Mouse (Mus musculus) neural tube, embryonic 10.5 days (tissue): ENCODE results near the gene Gm21988.

ENCODE experiments used
- DNase-seq: peaks from one replicate; pipeline ENCODE4 v3.0.0-alpha.2; 2017; ENCODE audit warnings: low spot score; ENCODE audit errors: extremely low spot score

Gene Gm21988

DNA sequence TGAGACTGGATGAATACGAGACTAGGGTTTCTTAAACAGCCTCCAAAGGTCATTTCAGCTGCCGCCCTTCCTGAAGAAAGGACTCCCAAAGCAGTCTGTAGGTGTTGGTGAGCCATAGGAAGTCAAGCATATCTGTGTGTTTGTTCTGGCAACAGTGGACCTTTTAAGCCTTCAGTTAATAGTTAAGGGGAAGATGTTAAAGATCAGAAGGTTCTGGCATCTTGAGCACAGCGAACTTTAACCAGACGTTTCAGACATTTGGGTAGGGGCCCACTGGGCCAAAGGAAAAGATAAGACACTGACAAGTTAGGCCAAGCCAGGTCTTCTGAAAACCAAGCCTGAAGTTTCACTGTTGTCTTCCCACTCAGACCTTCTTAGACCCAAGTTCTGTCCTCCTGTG, 21.6 kb downstream of the Gm21988 start:
- no peak for DNase-seq

DNA sequence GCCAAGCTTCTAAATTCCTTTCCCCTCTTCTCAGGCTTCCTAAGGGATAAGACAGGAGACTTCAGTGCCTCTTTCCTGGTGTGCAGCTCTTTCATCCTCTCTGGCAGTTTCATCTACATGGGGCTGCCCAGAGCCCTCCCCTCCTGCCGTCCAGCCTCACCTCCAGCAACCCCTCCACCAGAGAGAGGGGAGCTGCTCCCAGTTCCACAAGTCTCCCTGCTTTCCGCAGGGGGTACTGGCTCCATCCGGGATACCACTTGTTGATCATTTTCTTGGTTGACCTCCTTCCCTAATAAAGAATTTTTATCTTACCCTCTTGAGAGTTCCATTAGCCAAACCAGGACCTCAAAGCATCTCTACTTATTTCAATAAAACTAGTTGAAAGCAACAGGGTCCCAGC, 23.5 kb downstream of the Gm21988 start:
- DNase-seq: no peak

- peak; percentile 23 for DNase-seq
Measured at GRCm38 (mm10) chr11:70215301-70215700, 24.3 kb downstream of the Gm21988 start.

- no peak for DNase-seq
Measured at GRCm38 (mm10) chr11:70214856-70215209, 24.8 kb downstream of the Gm21988 start.

- peak; percentile 64 for DNase-seq
Measured at GRCm38 (mm10) chr11:70214191-70214855, 25.3 kb downstream of the Gm21988 start.

GRCm38 (mm10) chr11:70213736-70214135, 25.9 kb downstream of the Gm21988 start:
- DNase-seq: no peak

GRCm38 (mm10) chr11:70212896-70213295, 26.7 kb downstream of the Gm21988 start:
- DNase-seq: peak; percentile 51

DNA sequence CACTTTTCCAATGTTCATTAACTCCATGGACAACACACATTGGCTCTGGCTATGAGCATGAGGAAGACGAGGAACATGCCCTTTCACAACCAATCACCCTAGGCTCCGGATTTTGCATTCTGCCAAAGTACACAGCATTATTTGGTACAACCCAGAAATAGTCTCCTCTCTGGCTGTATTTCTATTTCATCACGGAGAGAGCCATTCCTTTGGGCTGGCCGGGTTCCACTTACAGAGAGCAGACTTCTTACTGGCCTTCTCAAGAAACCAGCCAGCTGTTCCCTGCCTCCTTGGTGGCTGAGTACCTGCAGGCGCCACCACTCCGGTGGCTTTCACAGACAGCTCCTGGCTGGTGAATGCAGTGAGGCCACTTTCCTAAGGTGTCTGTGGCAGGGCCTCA, 27.2 kb downstream of the Gm21988 start, which contains the start of gene Slc16a11:
Gene Slc16a11, plus strand, starts transcription at position 330 of the 400 bp plus-strand sequence.
- DNase-seq: no peak

- DNase-seq: no peak
Measured at GRCm38 (mm10) chr11:70211972-70212371, 27.7 kb downstream of the Gm21988 start.

- no peak for DNase-seq
Measured at GRCm38 (mm10) chr11:70210681-70211080, 28.9 kb downstream of the Gm21988 start.

DNA sequence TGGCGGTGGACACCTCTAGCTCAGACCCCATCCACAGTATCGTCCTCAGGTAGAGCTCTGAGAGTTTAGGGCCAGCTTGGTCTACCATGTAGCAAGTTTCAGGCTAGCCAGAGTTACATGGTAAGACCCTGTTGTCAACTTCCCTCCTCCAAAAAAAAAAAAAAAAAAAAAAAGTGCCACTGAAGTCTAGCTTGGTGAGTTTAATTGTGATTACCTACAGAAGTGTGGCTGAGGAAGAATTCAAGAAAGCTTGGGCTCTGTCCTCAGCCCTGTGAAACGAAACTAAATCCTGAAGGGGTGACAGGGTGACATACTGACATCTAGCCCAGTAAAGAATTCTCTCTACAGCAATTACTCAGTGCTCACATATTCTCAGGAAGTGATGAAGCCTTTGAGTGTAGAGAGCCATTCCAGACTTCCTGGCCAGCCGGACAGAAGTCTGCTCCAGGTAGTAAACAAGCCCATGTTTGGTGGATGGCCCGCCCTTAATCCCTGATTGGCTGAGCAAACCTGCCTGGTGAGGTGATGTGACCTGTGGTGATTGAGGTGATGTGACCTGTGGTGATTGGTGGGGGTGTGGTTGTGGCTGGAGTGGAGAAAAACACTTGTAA, 30.7 kb downstream of the Gm21988 start:
- DNase-seq: no peak

DNA sequence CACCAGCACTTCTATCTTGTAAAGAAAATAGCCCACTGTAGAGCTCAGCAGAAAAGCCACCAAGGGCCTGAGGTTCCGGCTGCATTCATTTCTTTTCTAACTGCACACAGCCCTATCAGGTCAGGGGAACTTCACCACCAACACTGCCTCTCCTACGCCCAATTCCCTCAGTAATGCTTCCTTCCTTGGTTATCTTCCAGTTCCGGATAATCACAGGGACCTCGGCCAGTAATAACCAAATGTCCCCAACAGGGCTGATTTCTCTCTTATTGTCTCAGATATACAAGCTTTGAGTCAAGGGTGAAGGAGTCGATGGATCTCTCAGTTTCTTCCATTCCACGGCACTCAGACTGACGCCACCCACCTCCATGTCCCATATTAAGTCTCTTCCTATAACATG, 32.3 kb downstream of the Gm21988 start:
- DNase-seq: no peak

GRCm38 (mm10) chr11:70206801-70207200, 32.8 kb downstream of the Gm21988 start:
- no peak for DNase-seq

- DNase-seq: peak; percentile 82
Measured at GRCm38 (mm10) chr11:70201691-70202090, 37.9 kb downstream of the Gm21988 start.

DNA sequence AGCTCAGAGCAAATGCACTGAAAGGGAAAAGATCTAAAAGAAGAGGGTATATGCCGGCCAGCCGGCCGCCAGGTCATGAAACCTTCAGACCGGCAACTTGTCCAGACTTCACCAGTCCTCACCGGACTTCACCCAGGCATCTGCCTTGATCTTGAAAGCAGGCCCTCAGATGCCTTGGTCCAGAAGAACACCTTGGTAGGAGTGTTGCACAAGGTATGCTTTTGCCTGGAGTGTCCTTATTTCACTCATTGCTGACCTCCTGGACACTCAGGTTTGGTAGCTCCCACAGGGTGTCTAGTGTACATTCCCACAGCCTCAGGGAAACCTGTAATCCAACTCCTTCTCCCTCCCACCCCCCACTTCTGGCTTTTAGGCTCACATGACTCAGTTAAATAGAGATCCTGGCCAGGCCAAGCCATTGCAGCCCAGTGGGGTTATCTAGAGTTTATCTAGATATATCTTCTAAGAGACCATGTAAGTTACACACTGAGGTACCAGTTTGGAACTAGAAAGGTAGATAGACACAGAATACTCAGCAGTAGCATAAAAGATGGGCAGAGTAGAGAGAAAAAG, 39.5 kb downstream of the Gm21988 start:
- DNase-seq: no peak

DNA sequence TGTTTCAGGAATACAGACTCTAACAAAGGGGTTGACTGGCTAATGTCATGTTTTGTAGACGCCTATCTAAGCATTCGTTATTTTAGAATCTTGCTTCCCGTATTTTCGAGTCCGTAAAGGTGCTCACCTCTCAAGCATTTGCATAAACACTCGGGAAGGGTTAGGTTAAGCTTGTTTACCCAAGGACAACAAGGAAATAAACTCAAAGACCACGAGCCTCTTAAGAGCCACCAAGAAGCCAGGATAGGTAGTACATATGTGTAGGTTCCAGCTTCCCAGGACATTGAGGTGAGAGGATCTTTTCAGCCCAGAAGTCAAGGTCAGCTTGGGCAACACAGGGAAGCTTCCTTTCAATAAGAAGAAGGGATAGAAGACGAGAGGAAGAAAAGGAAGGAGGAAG, 40.5 kb downstream of the Gm21988 start:
- no peak for DNase-seq

- no peak for DNase-seq
Measured at GRCm38 (mm10) chr11:70198332-70198731, 41.3 kb downstream of the Gm21988 start.

GRCm38 (mm10) chr11:70193354-70194285, 46.0 kb downstream of the Gm21988 start:
- DNase-seq: no peak

GRCm38 (mm10) chr11:70192157-70192556, 47.5 kb downstream of the Gm21988 start:
- DNase-seq: no peak

DNA sequence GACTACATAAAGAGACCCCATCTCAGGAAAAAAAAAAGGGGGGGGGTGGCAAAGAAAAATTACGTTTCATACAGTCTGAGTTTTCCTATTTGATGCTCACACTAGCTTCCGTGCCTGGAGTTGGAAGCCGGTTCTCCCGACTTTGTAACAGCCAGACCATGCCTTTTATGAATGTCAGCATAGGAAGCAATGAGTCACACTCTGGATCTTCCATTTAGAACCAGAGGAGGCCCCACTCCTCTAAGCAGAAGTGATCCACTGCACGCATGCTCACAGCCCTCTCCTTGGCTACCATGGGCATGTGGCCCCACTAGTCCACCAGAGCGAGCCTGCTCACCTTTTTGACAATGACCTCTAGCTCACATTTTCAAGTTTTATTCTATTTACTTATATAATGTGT, 48.4 kb downstream of the Gm21988 start:
- no peak for DNase-seq

GRCm38 (mm10) chr11:70189319-70190134, 50.1 kb downstream of the Gm21988 start:
- DNase-seq: no peak
